Mouse (Mus musculus) hindbrain, embryonic 15.5 days (tissue): ENCODE results near the gene Tmem119. TPM values are rescaled to one million over a fixed set of nuclear protein-coding genes. Genes with fewer than 3 reads are reported as not detected.
A peak's percentile ranks its signal among the peaks of the same experiment; 100 is the strongest.
"Not testable (repeated sequence)": the region's sequence is repeated elsewhere in the genome, so short reads cannot be mapped to it uniquely, and the experiment has no call there.

Experiments used
- ATAC-seq: fragments of 200-750 bp; cut with Nextera tagmentation; 2 replicates; pipeline ENCODE4 v1.8.0; 2017; ENCODE audit warnings: low read depth, moderate number of reproducible peaks, moderate TSS enrichment; ENCODE audit not compliant: low FRiP score
- H3K27ac ChIP-seq: fragments of 300-500 bp; sonication (generic); replicated peaks from 2 replicates; pipeline ENCODE4 v1.5.1; 2015; ENCODE audit warnings: mild to moderate bottlenecking, inconsistent platforms
- H3K27me3 ChIP-seq: fragments of 300-500 bp; sonication (generic); 2 replicates; pipeline ENCODE4 v1.6.1; 2015; ENCODE audit warnings: control low read depth, inconsistent platforms
- H3K36me3 ChIP-seq: fragments of 300-500 bp; sonication (generic); 2 replicates; pipeline ENCODE4 v1.6.1; 2015; ENCODE audit warnings: control low read depth, inconsistent platforms
- H3K4me1 ChIP-seq: fragments of 300-500 bp; sonication (generic); replicated peaks from 2 replicates; pipeline ENCODE4 v1.6.1; 2015; ENCODE audit warnings: control low read depth, inconsistent platforms
- H3K4me2 ChIP-seq: fragments of 300-500 bp; sonication (generic); 2 replicates; pipeline ENCODE4 v1.6.1; 2015; ENCODE audit warnings: moderate library complexity, mild to moderate bottlenecking, inconsistent platforms
- H3K4me3 ChIP-seq: fragments of 300-500 bp; sonication (generic); 2 replicates; pipeline ENCODE4 v1.5.1; 2015; ENCODE audit warnings: mild to moderate bottlenecking, inconsistent platforms
- H3K9ac ChIP-seq: fragments of 300-500 bp; sonication (generic); 2 replicates; pipeline ENCODE4 v1.6.1; 2015; ENCODE audit warnings: inconsistent platforms
- H3K9me3 ChIP-seq: fragments of 300-500 bp; sonication (generic); 2 replicates; pipeline ENCODE4 v1.6.1; 2016; ENCODE audit warnings: control low read depth, inconsistent platforms
- WGBS: fragments of 180-500 bp; shearing (Covaris S2); methylation state at CpG from one replicate; pipeline ENCODE4 v1.1.7; 2015; 5-methylcytosine and 5-hydroxymethylcytosine counted together
- polyA plus RNA-seq: library from polyadenylated mRNA; unstranded; fragments of >200 nt; fragmentation: Nextera tagmentation; extraction: Ambion mirVana; gene quantifications from 2 replicates; pipeline ENCODE4 v1.2.1, GENCODE M21; 2015

Gene Tmem119
- polyA plus RNA-seq, 1 experiment from 2014 or later, result 6.5 TPM

DNA sequence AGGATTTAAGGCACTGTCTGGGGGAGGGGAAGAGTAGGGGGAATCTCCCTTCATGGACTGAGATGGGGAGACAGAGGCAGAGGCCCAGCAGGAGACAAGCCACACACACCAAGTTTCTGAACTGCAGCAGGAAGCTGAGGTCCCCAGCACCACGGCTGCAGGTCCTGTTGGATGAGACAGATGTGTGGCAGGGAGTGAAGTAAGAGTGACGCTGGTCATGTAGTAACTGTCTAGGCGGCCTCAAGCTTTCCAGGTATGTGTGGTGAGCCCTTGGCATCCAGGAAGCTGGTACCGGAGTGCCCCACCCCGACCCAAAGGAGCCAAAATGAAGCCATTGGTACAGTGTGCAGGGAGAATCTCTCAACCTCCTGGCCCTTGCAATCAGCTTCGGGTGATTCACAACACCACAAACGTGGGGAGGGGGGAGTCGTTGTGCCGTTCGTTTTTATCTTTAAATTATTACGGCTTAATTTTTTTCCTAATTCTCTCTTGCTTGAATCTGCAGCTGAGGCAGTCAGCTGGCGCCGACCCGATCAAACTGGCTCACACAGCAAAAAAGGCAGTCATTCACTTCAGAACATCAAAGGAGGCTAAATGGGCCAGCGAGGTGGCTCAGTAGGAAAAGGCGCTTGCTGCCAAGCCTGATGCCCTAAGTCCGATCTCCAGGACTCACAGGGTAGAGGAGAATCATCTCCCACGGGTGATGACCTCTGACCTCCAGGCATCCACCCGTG is 3.0 kb downstream of the Tmem119 start:
- WGBS, result 16% methylated on average over 19 of the region's 19 CpGs
- Histone ChIP-seq H3K36me3 (no peaks in the 10 kb centered on the region), H3K4me1 (no peaks in the 10 kb centered on the region), H3K27ac (no peak overlapping the region), H3K9ac (no peak overlapping the region), H3K4me3 (no peak overlapping the region), H3K9me3 (no peaks in the 10 kb centered on the region), H3K4me2 (0 out of 2 replicates have a peak overlapping the region, but pooled peaks have one; percentile 15), H3K27me3 (peaks cover 8% of the 10 kb centered on the region; the same call in 1 of the 2 replicates)
- no peak for ATAC-seq

DNA sequence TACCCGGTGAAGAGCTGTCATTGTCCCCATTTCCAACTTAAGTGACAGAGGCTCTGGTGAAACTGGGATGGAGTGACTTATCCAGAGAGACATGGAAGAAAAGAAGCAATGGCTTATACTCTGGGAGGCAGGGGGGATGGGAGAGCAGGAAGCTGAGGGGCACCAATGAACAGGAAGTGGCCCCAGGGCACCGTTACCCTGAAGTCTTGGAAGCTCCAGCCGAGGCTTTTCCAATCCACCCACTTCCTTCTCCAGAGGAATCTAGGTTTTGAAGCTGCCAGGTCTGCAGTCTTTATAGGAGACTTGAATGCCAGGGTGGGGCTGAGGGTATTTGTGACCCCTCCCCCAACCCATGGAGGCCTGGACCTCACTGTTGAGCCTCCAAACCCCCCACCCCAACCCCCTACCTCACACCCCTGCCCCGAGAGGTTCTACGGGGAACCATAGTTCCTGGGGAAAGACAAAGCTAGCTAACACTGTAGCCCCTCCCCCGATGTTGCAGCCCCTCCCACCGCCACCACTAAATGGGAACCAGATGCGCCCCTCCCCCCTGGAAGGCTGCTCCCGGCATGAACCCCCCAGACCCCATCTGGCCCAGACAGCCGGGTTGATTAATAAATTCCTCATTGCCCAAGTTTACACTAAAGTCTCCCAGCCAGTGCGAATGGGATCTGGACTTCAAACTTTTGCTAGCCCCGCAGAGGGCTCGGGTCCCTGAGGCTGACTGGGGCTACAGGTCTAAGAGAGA is 3.7 kb downstream of the Tmem119 start:
- Histone ChIP-seq H3K9ac (no peak overlapping the region), H3K27ac (no peak overlapping the region), H3K36me3 (no peaks in the 10 kb centered on the region), H3K9me3 (no peaks in the 10 kb centered on the region), H3K4me1 (no peaks in the 10 kb centered on the region), H3K4me3 (no peak overlapping the region), H3K27me3 (peaks cover 8% of the 10 kb centered on the region; the same call in 1 of the 2 replicates), H3K4me2 (0 out of 2 replicates have a peak overlapping the region, but pooled peaks have one; percentile 15)
- WGBS, result 9% methylated on average over 12 of the region's 13 CpGs
- ATAC-seq, result no peak

DNA sequence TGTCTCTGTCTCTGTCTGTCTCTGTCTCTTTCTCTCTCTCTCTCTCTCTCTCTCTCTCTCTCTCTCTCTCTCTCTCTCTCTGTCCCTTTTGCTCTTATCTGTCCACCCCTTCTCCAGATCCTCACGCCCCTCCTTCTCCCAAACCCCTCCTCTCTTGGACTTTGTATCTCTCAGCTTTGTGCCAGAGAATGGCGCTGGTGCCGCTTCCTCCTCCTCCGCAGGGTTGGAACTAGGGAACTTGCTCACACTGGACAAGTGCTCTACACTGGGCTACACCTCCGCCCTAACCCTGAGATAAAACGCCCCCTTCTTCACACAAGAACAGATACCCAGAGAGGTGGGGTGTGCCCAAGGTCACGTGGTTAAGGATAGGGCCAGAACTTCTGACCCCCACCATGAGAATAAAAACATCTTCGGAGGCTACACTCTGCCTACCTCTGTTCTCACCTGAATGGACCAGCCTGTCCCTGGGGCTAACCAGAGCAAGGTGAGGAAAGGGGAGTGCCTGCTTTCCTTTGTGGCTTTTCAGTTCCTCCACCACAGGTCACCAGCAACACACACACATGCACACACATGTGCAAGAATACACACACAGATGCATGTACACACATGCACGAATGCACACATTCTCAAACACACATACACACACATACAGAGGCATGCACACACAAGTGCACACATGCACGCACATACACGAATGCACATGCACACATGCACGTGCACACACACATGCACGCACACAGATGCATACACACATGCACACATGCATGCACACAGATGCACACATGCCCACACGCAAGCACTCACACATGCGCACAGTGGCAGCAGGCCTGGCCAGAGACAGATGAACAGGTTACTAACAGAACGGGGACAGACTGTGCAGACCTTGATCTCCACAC is 8.9 kb downstream of the Tmem119 start:
- Histone ChIP-seq H3K9me3 (no peaks in the 10 kb centered on the region), H3K4me1 (no peaks in the 10 kb centered on the region), H3K27ac (no peak overlapping the region), H3K4me2 (no peak overlapping the region), H3K4me3 (no peak overlapping the region), H3K27me3 (no peaks in the 10 kb centered on the region), H3K36me3 (no peaks in the 10 kb centered on the region), H3K9ac (no peak overlapping the region)
- WGBS, result 84% methylated on average over 16 of the region's 16 CpGs
- no peak for ATAC-seq

DNA sequence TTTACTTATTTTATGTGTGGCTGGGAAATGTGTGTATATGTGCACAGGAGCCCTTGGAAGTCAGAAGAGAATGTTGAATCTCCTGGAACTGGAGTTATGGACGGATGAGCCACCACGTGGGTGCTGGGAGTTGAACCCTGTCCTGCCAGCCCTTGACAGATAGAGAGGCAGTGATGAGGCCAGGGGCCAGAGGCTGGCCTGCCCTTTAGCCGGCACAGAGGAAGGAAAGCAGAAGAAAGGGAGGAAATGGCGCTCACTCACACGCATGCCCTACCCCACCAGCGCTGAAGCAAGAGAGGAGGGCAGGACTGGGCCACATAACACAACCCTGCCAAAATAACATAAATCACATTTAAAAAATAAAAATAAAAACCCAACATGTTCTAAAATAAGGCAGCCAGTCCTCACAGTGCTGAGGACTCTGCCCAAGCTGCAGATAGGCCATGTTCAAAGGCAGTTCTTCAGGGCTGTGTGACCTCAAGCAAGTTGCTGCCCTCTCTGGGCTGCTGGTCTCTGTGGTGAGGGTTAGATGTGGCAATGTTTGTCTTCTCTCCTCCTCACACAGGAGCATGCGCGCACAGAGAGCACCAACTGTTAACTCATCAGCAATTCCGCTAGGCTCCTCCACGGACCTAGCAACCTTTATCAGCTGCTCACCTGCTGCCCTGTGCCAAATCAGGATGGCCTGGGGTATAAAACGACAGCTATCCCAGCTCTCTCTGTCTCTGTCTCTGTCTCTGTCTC is 9.7 kb downstream of the Tmem119 start:
- Histone ChIP-seq H3K4me2 (no peak overlapping the region), H3K4me3 (no peak overlapping the region), H3K9me3 (no peaks in the 10 kb centered on the region), H3K9ac (no peak overlapping the region), H3K36me3 (no peaks in the 10 kb centered on the region), H3K27ac (no peak overlapping the region), H3K4me1 (no peaks in the 10 kb centered on the region), H3K27me3 (no peaks in the 10 kb centered on the region)
- no peak for ATAC-seq
- 77% methylated on average over 11 of the region's 11 CpGs for WGBS

DNA sequence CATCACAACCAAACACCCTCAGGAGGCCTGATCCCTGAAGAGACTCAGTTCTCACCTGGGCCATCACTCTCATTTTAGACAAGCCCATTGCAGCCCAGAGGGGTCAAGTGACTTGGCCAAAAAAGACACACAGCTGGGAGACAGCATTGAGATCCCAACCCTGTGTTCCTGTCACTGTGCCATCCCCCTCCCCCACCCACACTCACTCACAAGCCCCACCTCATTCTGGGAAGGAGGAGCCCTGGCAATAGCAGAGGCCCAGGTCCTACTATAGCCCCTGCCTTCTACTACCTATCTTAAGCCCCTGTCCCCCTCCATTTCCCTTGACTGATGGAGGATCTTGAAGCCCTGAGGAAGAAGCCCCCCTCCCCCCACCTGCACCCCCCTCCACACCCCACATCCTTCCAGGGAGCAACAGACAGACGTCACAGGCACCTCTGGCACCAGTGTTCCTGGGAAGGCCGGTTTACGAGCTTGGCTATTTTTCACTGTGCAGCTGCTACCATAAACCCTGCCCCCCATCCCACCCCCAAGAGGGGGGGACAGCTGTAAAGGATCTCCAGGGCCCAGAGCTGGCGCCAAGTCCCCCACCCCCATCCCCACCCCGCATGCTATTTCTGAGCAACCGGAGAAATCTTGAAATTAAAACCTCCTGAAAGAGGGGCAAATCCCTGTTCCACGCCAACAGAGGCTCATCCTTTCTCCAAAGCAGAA is 11.1 kb downstream of the Tmem119 start:
- 27% methylated on average over 7 of the region's 7 CpGs for WGBS
- Histone ChIP-seq H3K4me1 (no peaks in the 10 kb centered on the region), H3K4me3 (no peak overlapping the region), H3K9me3 (no peaks in the 10 kb centered on the region), H3K27ac (no peak overlapping the region), H3K36me3 (no peaks in the 10 kb centered on the region), H3K9ac (no peak overlapping the region), H3K27me3 (no peaks in the 10 kb centered on the region; the same call in 1 of the 2 replicates), H3K4me2 (no peak overlapping the region)
- ATAC-seq, result no peak

DNA sequence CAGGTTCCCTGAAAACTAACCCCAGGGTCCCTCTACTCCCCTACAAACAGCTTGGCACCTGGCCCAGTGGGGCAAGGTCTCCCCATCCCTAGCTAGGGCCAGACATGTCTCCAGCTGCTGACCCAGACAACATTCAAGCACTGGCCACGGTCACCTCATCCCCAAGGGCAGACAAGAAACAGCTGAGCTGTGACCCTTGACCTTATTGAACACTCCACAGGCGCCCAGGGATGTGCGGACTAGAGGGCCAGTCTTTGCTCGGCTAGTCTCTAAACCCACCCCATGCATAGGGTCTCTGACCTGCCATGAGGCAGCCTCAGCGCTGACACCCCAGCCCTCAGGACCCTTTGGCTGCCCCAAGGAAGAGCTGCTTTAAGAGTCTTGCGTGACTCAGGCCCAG is 11.7 kb downstream of the Tmem119 start:
- H3K9ac ChIP-seq, result no peak overlapping the region
- no peaks in the 10 kb centered on the region for H3K4me1 ChIP-seq
- no peaks in the 10 kb centered on the region for H3K36me3 ChIP-seq
- no peaks in the 10 kb centered on the region for H3K9me3 ChIP-seq
- no peak overlapping the region for H3K27ac ChIP-seq
- no peak overlapping the region for H3K4me3 ChIP-seq
- WGBS, result 55% methylated on average over 6 of the region's 6 CpGs
- no peak for ATAC-seq
- no peak overlapping the region for H3K4me2 ChIP-seq
- peaks cover 2% of the 10 kb centered on the region; the same call in 1 of the 2 replicates for H3K27me3 ChIP-seq

DNA sequence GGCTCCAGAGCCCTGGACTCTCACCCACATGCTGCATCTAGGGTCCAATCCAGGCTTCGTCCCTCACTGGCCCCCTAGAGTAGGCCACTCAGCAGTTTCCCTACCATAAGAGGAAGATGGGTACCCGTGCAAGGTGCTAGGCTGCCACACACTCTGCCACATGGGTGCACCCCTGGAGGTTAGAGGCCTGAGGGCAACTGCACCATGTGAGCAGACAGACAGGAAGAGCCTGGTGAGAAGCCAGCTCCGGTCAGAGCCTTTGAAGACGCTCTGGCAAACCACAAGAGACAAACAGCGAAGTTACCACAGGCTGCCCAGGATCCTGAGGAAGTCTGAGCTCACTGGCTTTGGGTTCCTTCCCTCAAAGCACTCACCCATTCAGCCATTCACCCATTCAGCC is 13.3 kb downstream of the Tmem119 start:
- 81% methylated on average over 5 of the region's 5 CpGs for WGBS
- Histone ChIP-seq H3K27ac (no peak overlapping the region), H3K4me2 (no peak overlapping the region), H3K9me3 (no peaks in the 10 kb centered on the region), H3K27me3 (peaks cover 12% of the 10 kb centered on the region; the same call in 1 of the 2 replicates), H3K9ac (no peak overlapping the region), H3K36me3 (no peaks in the 10 kb centered on the region), H3K4me3 (no peak overlapping the region), H3K4me1 (no peaks in the 10 kb centered on the region)
- ATAC-seq, result no peak

DNA sequence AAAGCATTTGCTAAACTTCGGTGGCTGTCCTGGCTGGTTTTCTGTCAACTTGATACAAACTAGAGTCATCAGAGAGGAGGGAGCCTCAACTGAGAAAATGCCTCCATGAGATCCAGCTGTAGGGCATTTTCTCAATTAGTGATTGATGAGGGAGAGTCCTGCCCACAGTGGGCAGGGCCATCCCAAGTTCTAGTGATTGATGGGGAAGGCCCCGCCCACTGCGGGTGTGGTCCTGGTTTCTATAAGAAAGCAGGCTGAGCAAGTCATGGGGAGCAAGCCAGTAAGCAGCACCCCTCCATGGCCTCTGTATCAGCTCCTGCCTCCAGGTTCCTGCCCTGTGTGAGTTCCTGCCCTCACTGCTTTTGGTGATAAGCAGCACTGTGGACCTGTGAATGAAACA is 16.2 kb downstream of the Tmem119 start:
- not testable (repeated sequence) for ATAC-seq, H3K4me3 ChIP-seq, H3K9me3 ChIP-seq, H3K4me2 ChIP-seq, H3K27ac ChIP-seq, H3K36me3 ChIP-seq, H3K4me1 ChIP-seq, H3K9ac ChIP-seq
- 29% methylated on average over 3 of the region's 3 CpGs for WGBS
- H3K27me3 ChIP-seq, result peaks cover 12% of the 10 kb centered on the region; the same call in 1 of the 2 replicates

DNA sequence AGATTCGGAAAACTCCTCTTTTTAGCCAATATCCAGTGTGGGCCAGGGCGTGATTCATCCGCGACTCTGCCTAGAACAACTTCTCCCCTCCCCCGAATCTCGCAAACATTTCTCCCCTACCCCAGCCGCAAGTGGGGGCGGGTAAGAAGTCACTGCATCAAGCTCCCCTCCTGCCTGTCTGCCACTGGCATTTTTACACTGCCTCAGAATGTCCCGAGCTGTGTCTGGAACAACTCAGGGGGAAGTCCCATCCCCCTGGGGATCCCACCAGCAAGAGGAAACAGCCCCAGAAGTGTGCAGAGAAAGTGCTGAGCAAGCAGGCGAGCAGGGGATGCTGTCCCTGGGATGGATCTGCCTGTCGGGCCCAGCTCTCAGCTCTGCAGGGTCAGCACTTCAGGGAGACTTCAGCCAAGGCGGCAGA is 16.7 kb downstream of the Tmem119 start:
- ATAC-seq, result no peak
- Histone ChIP-seq H3K4me3 (no peak overlapping the region), H3K9ac (no peak overlapping the region), H3K9me3 (no peaks in the 10 kb centered on the region), H3K4me2 (no peak overlapping the region), H3K36me3 (no peaks in the 10 kb centered on the region), H3K4me1 (no peaks in the 10 kb centered on the region), H3K27me3 (peaks cover 12% of the 10 kb centered on the region; the same call in 1 of the 2 replicates), H3K27ac (no peak overlapping the region)
- WGBS, result 17% methylated on average over 12 of the region's 12 CpGs

DNA sequence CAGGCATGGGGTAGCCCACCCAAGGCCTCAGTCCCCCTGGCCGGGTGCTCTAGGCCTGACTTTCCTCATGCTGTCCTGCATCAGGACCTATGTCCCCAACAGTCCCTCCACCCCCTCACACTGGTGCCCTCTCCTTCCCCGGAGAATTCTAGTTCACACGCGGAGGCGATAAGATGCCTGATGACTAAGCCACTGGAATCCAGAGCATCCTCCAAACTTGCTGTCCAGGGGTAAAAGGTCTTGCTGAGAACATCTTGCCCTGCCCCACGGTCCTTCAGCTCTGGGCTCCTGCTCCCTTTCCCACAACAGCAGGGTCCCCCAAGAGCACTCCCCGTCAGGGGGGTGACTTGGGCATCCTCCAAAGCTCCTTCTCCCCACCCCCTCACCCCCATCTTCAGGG is 17.7 kb downstream of the Tmem119 start:
- WGBS, result 93% methylated on average over 7 of the region's 7 CpGs
- no peak overlapping the region for H3K4me2 ChIP-seq
- H3K4me3 ChIP-seq, result no peak overlapping the region
- no peak overlapping the region for H3K9ac ChIP-seq
- no peaks in the 10 kb centered on the region for H3K4me1 ChIP-seq
- H3K36me3 ChIP-seq, result no peaks in the 10 kb centered on the region
- ATAC-seq, result no peak
- no peaks in the 10 kb centered on the region for H3K9me3 ChIP-seq
- no peak overlapping the region for H3K27ac ChIP-seq
- H3K27me3 ChIP-seq, result peaks cover 12% of the 10 kb centered on the region; the same call in 1 of the 2 replicates

DNA sequence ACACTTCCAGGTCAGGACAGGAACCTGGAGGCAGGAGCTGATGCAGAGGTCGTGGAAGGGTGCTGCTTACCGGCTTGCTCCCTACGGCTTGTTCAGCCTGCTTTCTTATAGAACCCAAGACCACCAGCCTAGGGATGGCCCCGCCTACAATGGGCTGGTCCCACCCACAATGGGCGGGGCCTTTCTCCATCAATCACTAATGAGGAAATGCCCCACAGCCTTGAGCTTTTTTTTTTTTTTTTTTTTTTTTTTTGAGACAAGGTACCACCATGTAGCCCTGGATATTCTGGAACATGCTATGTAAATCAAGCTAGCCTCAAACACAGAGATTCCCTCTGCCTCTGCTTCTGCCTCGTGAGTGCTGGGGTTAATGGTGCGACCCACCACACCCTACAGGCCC is 18.4 kb downstream of the Tmem119 start:
- H3K9ac ChIP-seq, result no peak overlapping the region
- H3K27ac ChIP-seq, result no peak overlapping the region
- peaks cover 12% of the 10 kb centered on the region; the same call in 1 of the 2 replicates for H3K27me3 ChIP-seq
- H3K4me3 ChIP-seq, result no peak overlapping the region
- no peak for ATAC-seq
- no peak overlapping the region for H3K4me2 ChIP-seq
- H3K9me3 ChIP-seq, result no peaks in the 10 kb centered on the region
- no peaks in the 10 kb centered on the region for H3K4me1 ChIP-seq
- H3K36me3 ChIP-seq, result peaks cover 4% of the 10 kb centered on the region
- 83% methylated on average over 7 of the region's 7 CpGs for WGBS
